Mouse (Mus musculus) lung, postnatal 0 days (tissue): Measurements from ENCODE around the gene Abcc6.

Source experiments
- CTCF ChIP-seq: IDR thresholded peaks from 2 replicates; pipeline ENCODE4 v1.5.1; 2016; ENCODE audit warnings: antibody characterized with exemption, mild to moderate bottlenecking
- EP300 ChIP-seq: IDR thresholded peaks from 2 replicates; pipeline ENCODE4 v1.6.1; 2016; ENCODE audit warnings: antibody characterized with exemption, mild to moderate bottlenecking, control low read depth

- TF ChIP-seq CTCF = no peak
- no peak for TF ChIP-seq EP300
These were observed 109.4 kb downstream of the Abcc6 start for GRCm38 (mm10) chr7:45920583-45921241.
